Mouse (Mus musculus): ENCODE data around the gene Gria1. TPM values are rescaled to one million over a fixed set of nuclear protein-coding genes. Genes with fewer than 3 reads are reported as not detected.

Gria1 gene
- polyA plus RNA-seq, 1 experiment from 2014 or later: 1.6 TPM

DNA sequence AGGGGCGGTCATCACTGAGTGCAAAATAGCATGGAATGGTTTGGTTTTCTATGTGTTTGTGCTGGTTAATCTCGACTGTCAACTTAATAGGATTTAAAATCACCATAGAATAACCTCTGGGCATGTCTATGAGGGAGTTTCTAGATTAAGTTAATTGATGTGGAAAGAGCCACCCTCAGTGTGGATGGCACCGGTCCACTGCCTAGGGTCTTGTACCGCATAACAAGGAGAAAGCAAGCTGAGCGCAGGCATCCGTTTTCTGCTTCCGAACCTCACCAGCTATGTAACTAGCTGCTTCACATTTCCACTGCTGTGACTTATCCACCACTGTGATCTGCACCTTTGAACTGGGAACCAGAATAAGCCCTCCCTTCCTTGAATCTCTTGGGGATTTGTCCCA is 134.0 kb downstream of the Gria1 start:
- H3K9ac ChIP-seq: no peak overlapping the region
- no peaks in the 10 kb centered on the region for H3K27me3 ChIP-seq (replicated peaks)
- ATAC-seq: no peak
- no peak overlapping the region for H3K4me2 ChIP-seq (replicated peaks)
- no peaks in the 10 kb centered on the region for H3K4me1 ChIP-seq (replicated peaks)
- no peaks in the 10 kb centered on the region for H3K36me3 ChIP-seq
- no peak overlapping the region for H3K27ac ChIP-seq
- WGBS: 71% methylated on average over 7 of the region's 7 CpGs
- H3K4me3 ChIP-seq (replicated peaks): no peak overlapping the region
- no peaks in the 10 kb centered on the region for H3K9me3 ChIP-seq

GRCm38 (mm10) chr11:57145704-57146103 is 134.5 kb downstream of the Gria1 start:
- ATAC-seq: no peak
- no peak overlapping the region for H3K4me2 ChIP-seq (replicated peaks)
- H3K36me3 ChIP-seq: no peaks in the 10 kb centered on the region

GRCm38 (mm10) chr11:57151674-57152073 is 140.5 kb downstream of the Gria1 start:
- Histone ChIP-seq H3K4me2 (replicated peaks) (no peak overlapping the region), H3K4me3 (replicated peaks) (no peak overlapping the region), H3K4me1 (replicated peaks) (no peaks in the 10 kb centered on the region), H3K9ac (no peak overlapping the region), H3K36me3 (no peaks in the 10 kb centered on the region), H3K9me3 (no peaks in the 10 kb centered on the region), H3K27me3 (replicated peaks) (no peaks in the 10 kb centered on the region), H3K27ac (no peak overlapping the region)
- ATAC-seq: no peak
- 82% methylated on average over 4 of the region's 4 CpGs for WGBS

More at GRCm38 (mm10) chr11:57145704-57146103, 134.5 kb downstream of the Gria1 start:
- H3K9me3 ChIP-seq: no peaks in the 10 kb centered on the region
- H3K27ac ChIP-seq: no peak overlapping the region
- WGBS: 48% methylated on average over 7 of the region's 7 CpGs
- no peak overlapping the region for H3K4me3 ChIP-seq (replicated peaks)
- H3K4me1 ChIP-seq (replicated peaks): no peaks in the 10 kb centered on the region
- H3K9ac ChIP-seq: no peak overlapping the region
- no peaks in the 10 kb centered on the region for H3K27me3 ChIP-seq (replicated peaks)

- Histone ChIP-seq H3K9ac (no peak overlapping the region), H3K4me1 (replicated peaks) (no peaks in the 10 kb centered on the region), H3K4me3 (replicated peaks) (no peak overlapping the region), H3K36me3 (no peaks in the 10 kb centered on the region), H3K27me3 (replicated peaks) (no peaks in the 10 kb centered on the region), H3K4me2 (replicated peaks) (no peak overlapping the region), H3K27ac (no peak overlapping the region), H3K9me3 (no peaks in the 10 kb centered on the region)
- ATAC-seq: no peak
- 48% methylated on average over 8 of the region's 8 CpGs for WGBS
These were observed 143.8 kb downstream of the Gria1 start for GRCm38 (mm10) chr11:57154998-57155397.

- Histone ChIP-seq H3K4me1 (replicated peaks) (no peaks in the 10 kb centered on the region), H3K36me3 (no peaks in the 10 kb centered on the region), H3K27me3 (replicated peaks) (no peaks in the 10 kb centered on the region), H3K9ac (no peak overlapping the region), H3K27ac (no peak overlapping the region), H3K4me2 (replicated peaks) (no peak overlapping the region), H3K4me3 (replicated peaks) (no peak overlapping the region), H3K9me3 (no peaks in the 10 kb centered on the region)
- no peak for ATAC-seq
- 62% methylated on average over 3 of the region's 3 CpGs for WGBS
These were observed 148.2 kb downstream of the Gria1 start for GRCm38 (mm10) chr11:57159412-57159811.

DNA sequence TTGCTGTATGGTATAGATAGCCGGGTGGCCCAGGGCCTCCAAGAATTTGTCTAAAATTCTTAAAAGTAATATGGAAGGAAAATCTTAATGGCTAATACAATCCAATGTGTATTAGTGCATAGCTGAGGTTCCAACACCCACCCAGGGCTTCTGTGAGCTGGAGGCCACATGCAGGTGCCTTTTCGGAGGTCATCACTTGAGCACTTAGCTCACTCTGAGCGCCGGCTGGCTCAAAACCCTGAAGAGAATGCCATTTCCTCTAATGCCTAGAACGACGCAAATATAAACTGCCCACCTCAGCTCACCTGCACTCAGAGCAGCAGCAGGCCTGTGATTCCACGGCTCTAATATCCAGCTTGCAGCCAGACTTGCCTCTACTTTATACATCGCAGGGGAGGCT is 148.9 kb downstream of the Gria1 start:
- Histone ChIP-seq H3K9ac (no peak overlapping the region), H3K9me3 (no peaks in the 10 kb centered on the region), H3K4me2 (replicated peaks) (no peak overlapping the region), H3K27me3 (replicated peaks) (no peaks in the 10 kb centered on the region), H3K27ac (no peak overlapping the region), H3K4me1 (replicated peaks) (no peaks in the 10 kb centered on the region), H3K36me3 (no peaks in the 10 kb centered on the region), H3K4me3 (replicated peaks) (no peak overlapping the region)
- no peak for ATAC-seq
- 86% methylated on average over 8 of the region's 8 CpGs for WGBS

DNA sequence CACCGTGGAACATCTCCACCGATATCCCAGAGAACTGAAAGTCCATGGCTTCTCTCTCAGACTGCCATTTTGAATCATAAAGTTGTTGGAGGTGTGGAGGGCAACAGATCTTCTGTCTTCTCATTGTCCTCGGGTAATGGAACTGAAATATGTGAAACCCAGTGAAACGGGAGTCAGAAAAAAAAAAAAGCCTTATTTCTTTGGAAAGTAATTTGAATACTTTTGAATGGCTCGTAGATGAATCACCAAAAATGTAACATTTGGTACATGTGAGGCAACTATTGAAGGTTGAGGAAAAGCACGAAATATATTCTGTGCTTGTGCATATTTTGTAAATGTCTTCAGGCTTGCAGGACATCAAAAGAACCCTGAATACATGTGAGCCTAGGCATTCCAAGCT is 151.7 kb downstream of the Gria1 start:
- H3K4me1 ChIP-seq (replicated peaks): no peaks in the 10 kb centered on the region

DNA sequence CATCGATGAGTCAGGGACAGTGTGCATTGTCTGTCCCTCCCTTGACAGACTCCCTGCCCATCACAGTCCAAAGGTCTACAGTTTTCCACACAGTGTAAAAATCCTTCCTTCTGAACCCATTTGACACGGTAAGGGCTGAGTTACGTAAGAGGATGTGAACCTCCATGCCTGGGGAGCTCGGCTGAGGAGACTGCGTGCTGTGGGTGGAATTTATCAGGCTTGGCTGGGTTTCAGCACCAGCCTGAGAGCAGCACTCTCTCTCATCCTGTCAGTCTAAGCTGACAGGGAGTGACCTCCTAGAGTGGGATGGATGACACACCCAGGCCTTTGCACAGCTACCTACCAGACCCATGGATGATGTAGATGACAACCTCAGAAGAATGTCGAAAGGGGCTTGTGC is 158.9 kb downstream of the Gria1 start:
- Histone ChIP-seq H3K9ac (no peak overlapping the region), H3K4me3 (replicated peaks) (no peak overlapping the region), H3K9me3 (no peaks in the 10 kb centered on the region), H3K36me3 (no peaks in the 10 kb centered on the region), H3K27me3 (replicated peaks) (no peaks in the 10 kb centered on the region), H3K27ac (no peak overlapping the region), H3K4me2 (replicated peaks) (no peak overlapping the region), H3K4me1 (replicated peaks) (no peaks in the 10 kb centered on the region)
- 70% methylated on average over 6 of the region's 6 CpGs for WGBS
- ATAC-seq: no peak

More for the DNA sequence above, 151.7 kb downstream of the Gria1 start:
- no peak overlapping the region for H3K4me3 ChIP-seq (replicated peaks)
- no peak overlapping the region for H3K27ac ChIP-seq
- no peak for ATAC-seq
- H3K36me3 ChIP-seq: no peaks in the 10 kb centered on the region
- H3K9me3 ChIP-seq: no peaks in the 10 kb centered on the region
- no peak overlapping the region for H3K9ac ChIP-seq
- no peak overlapping the region for H3K4me2 ChIP-seq (replicated peaks)
- no peaks in the 10 kb centered on the region for H3K27me3 ChIP-seq (replicated peaks)
- 88% methylated on average over 6 of the region's 6 CpGs for WGBS

GRCm38 (mm10) chr11:57174165-57174564 is 163.0 kb downstream of the Gria1 start:
- no peak overlapping the region for H3K4me3 ChIP-seq (replicated peaks)
- ATAC-seq: no peak
- H3K4me1 ChIP-seq (replicated peaks): no peaks in the 10 kb centered on the region
- H3K9ac ChIP-seq: no peak overlapping the region
- H3K4me2 ChIP-seq (replicated peaks): no peak overlapping the region
- no peaks in the 10 kb centered on the region for H3K9me3 ChIP-seq
- no peaks in the 10 kb centered on the region for H3K27me3 ChIP-seq (replicated peaks)
- WGBS: 57% methylated on average over 5 of the region's 5 CpGs
- H3K36me3 ChIP-seq: no peaks in the 10 kb centered on the region
- H3K27ac ChIP-seq: no peak overlapping the region

DNA sequence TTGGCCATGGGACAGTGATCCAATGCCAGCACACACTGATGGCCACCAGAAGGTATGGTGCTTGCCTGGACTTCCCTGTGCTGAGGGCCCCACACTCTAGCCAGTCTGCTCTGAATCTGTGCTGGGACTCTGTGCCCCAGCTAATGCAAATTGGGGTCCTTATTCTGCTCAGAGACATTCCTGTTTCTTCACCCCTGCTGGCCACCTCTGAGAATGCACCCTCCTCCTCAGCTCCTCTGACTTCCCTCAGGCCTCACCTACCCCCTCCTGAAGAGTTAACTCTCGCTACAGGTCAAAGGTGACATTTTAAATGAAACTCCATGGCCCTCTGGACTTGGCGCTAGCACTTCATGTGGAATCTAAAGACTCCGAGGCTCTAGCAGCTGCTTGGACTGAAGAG is 165.4 kb downstream of the Gria1 start:
- 28% methylated on average over 3 of the region's 3 CpGs for WGBS

GRCm38 (mm10) chr11:57184216-57184615 is 173.0 kb downstream of the Gria1 start:
- H3K27me3 ChIP-seq (replicated peaks): no peaks in the 10 kb centered on the region
- no peaks in the 10 kb centered on the region for H3K4me1 ChIP-seq (replicated peaks)
- WGBS: 89% methylated on average over 4 of the region's 4 CpGs
- no peaks in the 10 kb centered on the region for H3K36me3 ChIP-seq
- H3K4me3 ChIP-seq (replicated peaks): no peak overlapping the region
- no peak overlapping the region for H3K27ac ChIP-seq
- no peak overlapping the region for H3K9ac ChIP-seq
- no peak for ATAC-seq
- no peak overlapping the region for H3K4me2 ChIP-seq (replicated peaks)
- no peaks in the 10 kb centered on the region for H3K9me3 ChIP-seq

More for the DNA sequence above, 165.4 kb downstream of the Gria1 start:
- no peaks in the 10 kb centered on the region for H3K4me1 ChIP-seq (replicated peaks)
- H3K27me3 ChIP-seq (replicated peaks): no peaks in the 10 kb centered on the region
- H3K4me2 ChIP-seq (replicated peaks): no peak overlapping the region
- no peak overlapping the region for H3K9ac ChIP-seq
- no peak for ATAC-seq
- no peak overlapping the region for H3K4me3 ChIP-seq (replicated peaks)
- no peak overlapping the region for H3K27ac ChIP-seq
- no peaks in the 10 kb centered on the region for H3K36me3 ChIP-seq
- no peaks in the 10 kb centered on the region for H3K9me3 ChIP-seq

DNA sequence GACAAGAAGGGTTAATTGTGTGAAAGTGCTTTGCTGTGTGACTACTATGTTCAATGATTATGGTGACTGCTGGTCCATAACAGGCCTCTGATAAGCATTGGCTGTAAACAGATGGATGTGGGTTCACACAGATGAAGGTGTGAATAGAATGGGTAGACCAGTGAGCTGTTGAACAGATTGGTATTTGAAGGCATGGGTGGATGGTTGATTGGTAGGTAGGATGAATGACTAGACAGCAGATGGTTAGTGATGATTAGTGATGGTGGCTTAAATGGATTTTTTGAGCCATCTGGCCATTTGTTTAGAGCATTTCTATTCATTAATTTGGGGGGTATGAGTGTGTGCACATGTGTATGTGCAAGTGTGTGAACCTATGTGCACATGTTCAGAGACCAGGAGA is 173.9 kb downstream of the Gria1 start:
- H3K4me2 ChIP-seq (replicated peaks): no peak overlapping the region
- H3K36me3 ChIP-seq: no peaks in the 10 kb centered on the region
- H3K4me3 ChIP-seq (replicated peaks): no peak overlapping the region
- no peaks in the 10 kb centered on the region for H3K9me3 ChIP-seq
- H3K27ac ChIP-seq: no peak overlapping the region
- ATAC-seq: no peak
- no peak overlapping the region for H3K9ac ChIP-seq
- no peaks in the 10 kb centered on the region for H3K4me1 ChIP-seq (replicated peaks)
- H3K27me3 ChIP-seq (replicated peaks): no peaks in the 10 kb centered on the region

DNA sequence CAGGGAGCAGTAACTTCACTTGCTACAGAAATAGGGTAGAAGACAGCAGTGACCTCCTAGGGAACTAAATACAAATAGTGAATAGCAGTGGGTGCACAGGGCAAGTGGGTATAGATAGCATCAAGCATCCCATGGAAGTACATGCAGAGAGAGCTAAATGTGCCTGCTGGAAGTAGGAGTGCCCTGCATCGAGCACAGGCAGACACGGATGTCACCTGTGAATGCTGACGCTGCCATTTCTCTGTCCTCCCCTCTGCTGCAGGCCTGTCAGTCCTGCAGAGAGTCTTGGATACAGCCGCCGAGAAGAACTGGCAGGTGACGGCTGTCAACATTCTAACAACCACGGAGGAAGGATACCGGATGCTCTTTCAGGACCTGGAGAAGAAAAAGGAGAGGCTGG is 178.2 kb downstream of the Gria1 start:
- no peak for ATAC-seq
- no peaks in the 10 kb centered on the region for H3K36me3 ChIP-seq
- no peaks in the 10 kb centered on the region for H3K4me1 ChIP-seq (replicated peaks)
- H3K27me3 ChIP-seq (replicated peaks): no peaks in the 10 kb centered on the region
- H3K9me3 ChIP-seq: no peaks in the 10 kb centered on the region
- H3K4me3 ChIP-seq (replicated peaks): no peak overlapping the region
- H3K27ac ChIP-seq: no peak overlapping the region
- no peak overlapping the region for H3K9ac ChIP-seq
- H3K4me2 ChIP-seq (replicated peaks): no peak overlapping the region
- WGBS: 89% methylated on average over 8 of the region's 8 CpGs

GRCm38 (mm10) chr11:57194746-57195145 is 183.6 kb downstream of the Gria1 start:
- no peaks in the 10 kb centered on the region for H3K27me3 ChIP-seq (replicated peaks)
- H3K27ac ChIP-seq: no peak overlapping the region
- H3K9me3 ChIP-seq: no peaks in the 10 kb centered on the region
- no peak overlapping the region for H3K4me2 ChIP-seq (replicated peaks)
- no peak overlapping the region for H3K9ac ChIP-seq
- no peak overlapping the region for H3K4me3 ChIP-seq (replicated peaks)
- 83% methylated on average over 5 of the region's 5 CpGs for WGBS
- H3K4me1 ChIP-seq (replicated peaks): no peaks in the 10 kb centered on the region
- no peaks in the 10 kb centered on the region for H3K36me3 ChIP-seq
- ATAC-seq: no peak

Measured in intestine, embryonic 15.5 days (tissue).